7 mouse cellular contexts compared by ENCODE assay signal in genomic region chr4:132421923-132422782, GRCm38 (mm10). TPM values are rescaled to one million over a fixed set of nuclear protein-coding genes. Genes with fewer than 3 reads are reported as not detected.
DNase-seq lines count a peak whose midpoint lies in the region; ATAC-seq lines count a peak whose summit lies in the region.

Gene Phactr4, minus strand, starts transcription at chr4:132422489.

- under 1% methylated on average over 73 of the region's 73 CpGs for WGBS in embryonic facial prominence, embryonic 10.5 days
- under 1% methylated on average over 73 of the region's 73 CpGs for WGBS in limb, embryonic 11.5 days
- under 1% methylated on average over 68 of the region's 73 CpGs for WGBS in midbrain, embryonic 14.5 days

- peak within 1 kb of the TSS; percentile 98 for H3K27ac ChIP-seq in embryonic facial prominence, embryonic 10.5 days (replicated peaks)
- peak within 1 kb of the TSS; percentile 97 for H3K27ac ChIP-seq in limb, embryonic 11.5 days (replicated peaks; ENCODE audit: low read depth, low read length)
- H3K27ac ChIP-seq in midbrain, embryonic 14.5 days (replicated peaks; ENCODE audit: low read depth, low read length): peak within 1 kb of the TSS; percentile 91

- H3K9ac ChIP-seq in limb, embryonic 11.5 days (ENCODE audit: low read length): peak within 1 kb of the TSS; percentile 93
- peak within 1 kb of the TSS; percentile 73 for H3K9ac ChIP-seq in midbrain, embryonic 14.5 days (replicated peaks; ENCODE audit: low read length)

- H3K9me3 ChIP-seq in embryonic facial prominence, embryonic 10.5 days: no peaks in the 10 kb centered on the region
- H3K9me3 ChIP-seq in limb, embryonic 11.5 days (ENCODE audit: control insufficient read depth, low read length): no peaks in the 10 kb centered on the region
- no peaks in the 10 kb centered on the region for H3K9me3 ChIP-seq in midbrain, embryonic 14.5 days (ENCODE audit: control insufficient read depth, low read length)

- H3K4me3 ChIP-seq in embryonic facial prominence, embryonic 10.5 days: peak within 1 kb of the TSS; percentile 86
- H3K4me3 ChIP-seq in limb, embryonic 11.5 days (ENCODE audit: low read depth, low read length): peak within 1 kb of the TSS; percentile 78
- H3K4me3 ChIP-seq in midbrain, embryonic 14.5 days (replicated peaks; ENCODE audit: low read depth, low read length): peak within 1 kb of the TSS; percentile 91

- peak within 1 kb of the TSS; percentile 51 for H3K4me2 ChIP-seq in limb, embryonic 11.5 days (ENCODE audit: low read depth, severe bottlenecking)
- peak within 1 kb of the TSS; percentile 65 for H3K4me2 ChIP-seq in midbrain, embryonic 14.5 days (ENCODE audit: low read length)

- H3K36me3 ChIP-seq in embryonic facial prominence, embryonic 10.5 days (replicated peaks): no peaks in the 10 kb centered on the region
- H3K36me3 ChIP-seq in limb, embryonic 11.5 days (ENCODE audit: control insufficient read depth, insufficient read depth, low read length): no peaks in the 10 kb centered on the region; the same call in 1 of the 2 replicates
- H3K36me3 ChIP-seq in midbrain, embryonic 14.5 days (ENCODE audit: control insufficient read depth, insufficient read depth, low read length): no peaks in the 10 kb centered on the region

- DNase-seq in adrenal gland, postnatal 10 days: peak; percentile 99
- peak; percentile 99 for DNase-seq in embryonic facial prominence, embryonic 10.5 days (ENCODE audit: low spot score)
- DNase-seq in heart, adult 11 months: peak; percentile 100
- peak; percentile 98 for DNase-seq in kidney, adult 18-20 months
- peak; percentile 99 for DNase-seq in limb, embryonic 11.5 days (ENCODE audit: low spot score)
- DNase-seq in midbrain, embryonic 14.5 days: peak; percentile 95
- DNase-seq in spleen, adult 18-20 months: peak; percentile 86 to 90

- ATAC-seq in limb, embryonic 11.5 days (ENCODE audit: insufficient number of reproducible peaks, low FRiP score, low TSS enrichment, low read depth): peak; percentile 98
- peak; percentile 96 for ATAC-seq in midbrain, embryonic 14.5 days (ENCODE audit: low FRiP score, low TSS enrichment)

- peaks cover 22% of the 10 kb centered on the region for H3K4me1 ChIP-seq in embryonic facial prominence, embryonic 10.5 days
- peaks cover 3% of the 10 kb centered on the region; the same call in 1 of the 2 replicates for H3K4me1 ChIP-seq in limb, embryonic 11.5 days (ENCODE audit: control insufficient read depth, insufficient read depth, low read length)
- H3K4me1 ChIP-seq in midbrain, embryonic 14.5 days (ENCODE audit: control insufficient read depth, insufficient read depth, low read length): peaks cover 12% of the 10 kb centered on the region; the same call in 1 of the 2 replicates

- no peaks in the 10 kb centered on the region for H3K27me3 ChIP-seq in embryonic facial prominence, embryonic 10.5 days (replicated peaks; ENCODE audit: low read depth, poor library complexity, severe bottlenecking)
- H3K27me3 ChIP-seq in limb, embryonic 11.5 days (ENCODE audit: control insufficient read depth, insufficient read depth, low read length): no peaks in the 10 kb centered on the region
- no peaks in the 10 kb centered on the region for H3K27me3 ChIP-seq in midbrain, embryonic 14.5 days (ENCODE audit: control insufficient read depth, insufficient read depth, low read length)

RNA-seq across cellular contexts. Expression of gene Phactr4, which starts in this region (rescaled TPM):
- 10 to 100 TPM; 31.9 to 39.0 TPM for total RNA-seq in adrenal gland, postnatal 10 days (2021)
- polyA plus RNA-seq in embryonic facial prominence, embryonic 10.5 days (2016; fragmentation: Nextera tagmentation; extraction: Ambion mirVana): 25.9 and 27.4 TPM in 2 replicates
- 32.9 and 36.3 TPM in 2 replicates for polyA plus RNA-seq in limb, embryonic 11.5 days (2014; fragmentation: Nextera tagmentation; extraction: Ambion mirVana)
- 7.4 and 11.1 TPM in 2 replicates for polyA plus RNA-seq in midbrain, embryonic 14.5 days (2014; fragmentation: Nextera tagmentation; extraction: Ambion mirVana)

Comparison
In these comparisons a context has a peak if more than half of its experiments do, and no peak if none do; other contexts are left out.
1. Peak in every context shown above with its lines: DNase-seq, ATAC-seq, H3K4me3 ChIP-seq and H3K27ac ChIP-seq.